Mouse (Mus musculus) intestine, embryonic 15.5 days (tissue): ENCODE measurements around the gene Stk16. TPM values are rescaled to one million over a fixed set of nuclear protein-coding genes. Genes with fewer than 3 reads are reported as not detected.

Experiments used
- ATAC-seq: fragments of 200-750 bp; cut with Nextera tagmentation; 2 replicates; pipeline ENCODE4 v1.8.0; 2017; ENCODE audit warnings: moderate TSS enrichment, moderate library complexity
- H3K27ac ChIP-seq: fragments of 300-500 bp; sonication (generic); 2 replicates; pipeline ENCODE4 v1.5.1; 2015; ENCODE audit warnings: mild to moderate bottlenecking, inconsistent platforms
- H3K27me3 ChIP-seq: fragments of 300-500 bp; sonication (generic); replicated peaks from 2 replicates; pipeline ENCODE4 v1.6.1; 2015; ENCODE audit warnings: inconsistent platforms
- H3K36me3 ChIP-seq: fragments of 300-500 bp; sonication (generic); 2 replicates; pipeline ENCODE4 v1.6.1; 2015; ENCODE audit warnings: inconsistent platforms
- H3K4me1 ChIP-seq: fragments of 300-500 bp; sonication (generic); replicated peaks from 2 replicates; pipeline ENCODE4 v1.6.1; 2015; ENCODE audit warnings: inconsistent platforms
- H3K4me2 ChIP-seq: fragments of 300-500 bp; sonication (generic); replicated peaks from 2 replicates; pipeline ENCODE4 v1.6.1; 2015; ENCODE audit warnings: mild to moderate bottlenecking, inconsistent platforms
- H3K4me3 ChIP-seq: fragments of 300-500 bp; sonication (generic); replicated peaks from 2 replicates; pipeline ENCODE4 v1.5.1; 2015; ENCODE audit warnings: inconsistent platforms
- H3K9ac ChIP-seq: fragments of 300-500 bp; sonication (generic); 2 replicates; pipeline ENCODE4 v1.6.1; 2015; ENCODE audit warnings: inconsistent platforms
- H3K9me3 ChIP-seq: fragments of 300-500 bp; sonication (generic); 2 replicates; pipeline ENCODE4 v1.6.1; 2016; ENCODE audit warnings: inconsistent platforms
- WGBS: fragments of 180-500 bp; shearing (Covaris S2); methylation state at CpG from one replicate; pipeline ENCODE4 v1.1.7; 2015; 5-methylcytosine and 5-hydroxymethylcytosine counted together
- polyA plus RNA-seq: library from polyadenylated mRNA; unstranded; fragments of >200 nt; fragmentation: Nextera tagmentation; extraction: Ambion mirVana; gene quantifications from 2 replicates; pipeline ENCODE4 v1.2.1, GENCODE M21; 2015

The Stk16 gene
- polyA plus RNA-seq, 1 experiment from 2014 or later = 110 TPM

DNA sequence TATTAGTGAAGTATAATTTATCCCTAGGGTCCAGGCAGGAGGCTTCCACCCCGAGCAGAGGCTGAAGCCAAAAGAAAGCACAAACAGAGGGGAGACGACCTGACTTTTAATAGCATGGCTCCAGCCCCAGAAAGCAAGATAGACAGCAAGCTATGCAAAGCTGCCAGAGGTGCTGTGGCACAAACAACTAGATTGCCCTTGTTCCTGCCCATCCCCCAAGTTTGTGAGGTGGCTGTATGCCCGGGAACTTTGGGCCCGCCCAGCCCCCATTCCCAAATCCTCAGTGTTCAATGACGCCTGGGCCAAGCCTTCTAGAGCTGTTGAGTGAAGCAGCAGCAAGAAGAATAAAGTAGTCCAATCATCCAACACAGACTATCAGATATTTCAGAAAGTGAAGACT, 4.2 kb downstream of the Stk16 start:
- no peak overlapping the region for H3K9ac ChIP-seq
- ATAC-seq = no peak
- H3K9me3 ChIP-seq = no peaks in the 10 kb centered on the region
- peak overlapping the region; percentile 36 for H3K4me2 ChIP-seq
- H3K4me1 ChIP-seq = peaks cover 48% of the 10 kb centered on the region
- peaks cover 13% of the 10 kb centered on the region for H3K27me3 ChIP-seq
- H3K27ac ChIP-seq = peak overlapping the region; percentile 66
- no peak overlapping the region for H3K4me3 ChIP-seq
- peaks cover 12% of the 10 kb centered on the region; the same call in 1 of the 2 replicates for H3K36me3 ChIP-seq
- WGBS = 61% methylated on average over 5 of the region's 5 CpGs

DNA sequence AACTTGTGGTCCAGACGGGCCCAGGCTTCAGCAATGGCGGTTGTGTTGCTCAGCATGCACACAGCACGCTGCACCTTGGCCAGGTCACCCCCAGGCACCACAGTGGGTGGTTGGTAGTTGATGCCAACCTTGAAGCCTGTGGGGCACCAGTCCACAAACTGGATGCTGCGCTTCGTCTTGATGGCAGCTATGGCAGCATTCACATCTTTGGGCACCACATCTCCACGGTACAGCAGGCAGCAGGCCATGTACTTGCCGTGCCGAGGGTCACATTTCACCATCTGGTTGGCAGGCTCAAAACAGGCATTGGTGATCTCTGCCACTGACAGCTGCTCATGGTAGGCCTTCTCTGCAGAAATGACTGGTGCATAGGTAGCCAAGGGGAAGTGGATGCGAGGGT, 5.1 kb downstream of the Stk16 start:
- no peak overlapping the region for H3K4me3 ChIP-seq
- WGBS = 93% methylated on average over 9 of the region's 9 CpGs
- no peak overlapping the region for H3K27ac ChIP-seq
- no peak overlapping the region for H3K9ac ChIP-seq
- peaks cover 12% of the 10 kb centered on the region; the same call in 1 of the 2 replicates for H3K36me3 ChIP-seq
- H3K27me3 ChIP-seq = peaks cover 18% of the 10 kb centered on the region
- H3K4me2 ChIP-seq = no peak overlapping the region
- no peak for ATAC-seq
- H3K4me1 ChIP-seq = peaks cover 44% of the 10 kb centered on the region
- H3K9me3 ChIP-seq = no peaks in the 10 kb centered on the region

DNA sequence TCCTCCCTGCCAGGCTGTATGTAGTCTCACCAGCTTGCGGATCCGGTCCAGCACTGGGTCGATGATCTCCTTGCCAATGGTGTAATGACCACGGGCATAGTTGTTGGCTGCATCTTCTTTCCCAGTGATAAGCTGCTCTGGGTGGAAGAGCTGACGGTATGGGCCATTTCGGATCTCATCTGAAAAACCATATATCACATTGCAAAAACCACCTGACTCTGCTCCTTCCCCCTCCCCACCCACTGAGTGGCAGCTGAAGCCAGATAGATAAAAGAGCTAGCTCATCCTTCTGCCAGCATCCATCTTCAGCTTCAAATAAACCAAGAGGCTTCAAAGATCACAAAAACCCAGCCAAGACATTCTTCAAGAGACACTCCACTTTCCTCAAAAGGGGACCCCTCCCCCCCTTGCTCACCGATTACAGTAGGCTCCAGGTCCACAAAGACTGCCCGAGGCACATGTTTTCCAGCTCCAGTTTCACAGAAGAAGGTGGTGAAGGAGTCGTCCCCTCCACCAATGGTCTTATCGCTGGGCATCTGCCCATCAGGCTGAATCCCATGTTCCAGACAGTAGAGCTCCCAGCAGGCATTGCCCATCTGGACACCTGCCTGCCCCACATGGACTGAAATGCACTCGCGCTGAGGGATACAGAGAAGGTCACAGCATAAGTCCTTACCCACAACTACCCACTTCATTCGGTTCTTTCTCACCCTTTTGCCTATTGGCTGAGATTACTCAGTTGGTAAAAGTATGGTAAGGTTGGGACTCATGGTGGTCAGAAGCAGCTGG, 6.4 kb downstream of the Stk16 start:
- WGBS = 72% methylated on average over 13 of the region's 13 CpGs
- Histone ChIP-seq H3K9me3 (no peaks in the 10 kb centered on the region), H3K9ac (no peak overlapping the region), H3K27ac (no peak overlapping the region), H3K36me3 (peaks cover 12% of the 10 kb centered on the region; the same call in 1 of the 2 replicates), H3K4me1 (peaks cover 38% of the 10 kb centered on the region), H3K27me3 (peaks cover 27% of the 10 kb centered on the region), H3K4me3 (0 out of 2 replicates have a peak overlapping the region, but pooled peaks have one; percentile 54), H3K4me2 (peak overlapping the region; percentile 99)
- no peak for ATAC-seq

DNA sequence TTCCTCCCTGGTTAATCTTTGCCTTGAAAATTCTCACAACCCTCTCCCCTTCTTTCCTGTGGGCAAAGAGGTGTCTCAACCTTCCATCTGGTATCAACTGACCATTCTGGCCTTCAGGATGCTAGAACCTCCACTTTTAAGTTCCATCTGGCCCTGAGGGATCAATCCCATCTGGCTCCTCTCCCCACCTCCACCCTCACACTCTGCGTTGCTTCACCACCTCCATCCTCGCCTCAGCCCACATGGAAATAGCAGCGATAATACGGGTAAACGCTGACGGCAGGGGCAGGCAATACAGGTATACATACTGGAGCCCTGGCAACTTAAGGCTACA, 7.2 kb downstream of the Stk16 start:
- WGBS = 2% methylated on average over 6 of the region's 6 CpGs
- Histone ChIP-seq H3K27me3 (peaks cover 27% of the 10 kb centered on the region), H3K4me1 (peaks cover 31% of the 10 kb centered on the region), H3K9ac (0 out of 2 replicates have a peak overlapping the region, but pooled peaks have one; percentile 8), H3K27ac (no peak overlapping the region), H3K9me3 (no peaks in the 10 kb centered on the region), H3K36me3 (peaks cover 8% of the 10 kb centered on the region; the same call in 1 of the 2 replicates), H3K4me3 (peak overlapping the region; percentile 54), H3K4me2 (peak overlapping the region; percentile 99)
- 0 out of 2 replicates have a peak, but pooled peaks have one; percentile 1 for ATAC-seq

DNA sequence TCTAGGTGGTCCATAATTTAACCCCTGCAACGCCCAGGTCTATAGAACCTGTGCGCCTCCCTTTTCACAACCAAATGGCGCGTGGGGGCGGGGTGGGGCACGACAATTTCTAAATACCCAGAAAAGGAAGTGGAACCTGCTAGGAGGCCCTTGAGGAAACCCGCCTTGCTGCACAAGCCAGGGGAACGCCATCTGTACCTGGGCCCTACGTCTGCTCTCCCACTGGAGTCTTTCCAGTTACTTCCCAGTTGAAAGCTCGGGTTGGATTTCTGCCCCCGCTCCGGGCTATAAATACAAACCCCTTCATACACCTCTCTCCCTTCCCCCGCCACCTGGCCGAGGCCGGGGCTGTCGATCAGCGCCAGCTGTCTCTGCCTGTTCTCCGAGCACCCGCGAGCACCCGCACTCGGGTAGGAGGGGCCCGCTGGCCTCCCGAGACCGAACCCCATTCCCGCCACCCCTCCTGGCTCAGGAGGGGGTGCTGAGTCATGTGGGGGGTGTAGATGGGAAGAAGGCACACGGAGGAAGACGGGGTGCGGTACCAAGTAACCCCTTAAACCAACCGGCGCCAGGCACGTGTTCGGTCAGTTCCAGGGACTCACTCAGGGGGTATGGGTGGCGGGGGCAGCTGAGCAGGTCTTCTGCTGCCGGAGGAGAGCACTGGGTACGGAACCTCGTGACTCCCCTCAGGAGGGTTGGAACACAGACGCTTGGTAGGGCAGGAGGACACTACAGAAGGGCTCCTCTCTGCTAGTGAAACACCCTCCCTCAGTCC, 7.8 kb downstream of the Stk16 start:
- H3K4me3 ChIP-seq = peak overlapping the region; percentile 54
- H3K27ac ChIP-seq = peak overlapping the region; percentile 58
- H3K4me2 ChIP-seq = peak overlapping the region; percentile 99
- H3K36me3 ChIP-seq = peaks cover 6% of the 10 kb centered on the region; the same call in 1 of the 2 replicates
- H3K27me3 ChIP-seq = peaks cover 27% of the 10 kb centered on the region
- no peaks in the 10 kb centered on the region for H3K9me3 ChIP-seq
- WGBS = under 1% methylated on average over 38 of the region's 38 CpGs
- peak overlapping the region; percentile 61 for H3K9ac ChIP-seq
- H3K4me1 ChIP-seq = peaks cover 27% of the 10 kb centered on the region
- peak; percentile 37 for ATAC-seq

DNA sequence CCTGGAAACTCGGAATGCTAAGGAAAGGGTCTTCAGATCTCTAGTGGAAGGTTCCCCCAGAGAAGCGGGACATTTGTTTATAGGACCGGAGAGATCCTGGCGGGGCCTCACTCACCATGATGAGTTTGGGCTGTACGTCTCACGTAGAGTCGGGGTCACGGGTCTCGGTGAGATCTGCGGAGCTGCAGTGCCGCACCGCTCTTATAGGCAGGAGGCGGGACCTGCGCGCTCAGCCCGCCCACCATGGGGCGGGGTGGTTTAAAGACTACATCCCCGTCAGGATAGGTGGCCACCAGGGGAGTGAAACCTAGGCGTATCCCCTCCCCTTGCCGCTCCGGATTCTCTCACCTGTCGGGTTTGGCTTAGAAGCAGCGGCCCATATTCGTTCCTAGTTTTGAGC, 8.4 kb downstream of the Stk16 start:
- under 1% methylated on average over 24 of the region's 24 CpGs for WGBS
- Histone ChIP-seq H3K27me3 (peaks cover 27% of the 10 kb centered on the region), H3K4me2 (peak overlapping the region; percentile 99), H3K9me3 (no peaks in the 10 kb centered on the region), H3K4me1 (peaks cover 21% of the 10 kb centered on the region), H3K27ac (peak overlapping the region; percentile 58; the same call in 1 of the 2 replicates), H3K36me3 (peaks cover 6% of the 10 kb centered on the region; the same call in 1 of the 2 replicates), H3K9ac (peak overlapping the region; percentile 61), H3K4me3 (peak overlapping the region; percentile 54)
- ATAC-seq = peak; percentile 92

DNA sequence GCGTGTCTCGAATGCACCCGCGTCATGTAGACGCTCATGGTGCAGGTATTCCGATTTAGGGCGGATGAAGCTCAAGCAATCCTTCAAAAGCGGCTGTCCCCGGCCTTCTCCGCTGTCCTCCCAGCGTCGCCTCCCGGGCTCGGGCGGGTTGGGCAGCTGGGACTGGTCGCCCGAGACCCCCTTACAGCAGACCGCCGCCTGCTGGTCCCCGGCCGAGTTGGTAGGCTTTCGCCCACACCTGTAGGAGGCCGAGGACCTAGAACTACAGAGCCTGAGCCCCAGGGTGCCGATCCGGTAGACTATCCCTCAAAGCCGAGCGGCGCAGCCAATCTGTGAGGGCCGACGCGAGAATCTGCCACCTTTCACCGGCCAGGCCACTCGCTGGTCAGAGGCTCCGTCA, 8.9 kb downstream of the Stk16 start, which contains the start of gene Tuba4a:
Gene Tuba4a, minus strand, starts transcription at position 335 of the 400 bp plus-strand sequence.
- WGBS = under 1% methylated on average over 34 of the region's 34 CpGs
- H3K4me2 ChIP-seq = peak within 1 kb of the TSS; percentile 99
- H3K4me1 ChIP-seq = peaks cover 21% of the 10 kb centered on the region
- H3K27me3 ChIP-seq = peaks cover 27% of the 10 kb centered on the region
- H3K9me3 ChIP-seq = no peaks in the 10 kb centered on the region
- peak within 1 kb of the TSS; percentile 54 for H3K4me3 ChIP-seq
- peak; percentile 46 for ATAC-seq
- H3K36me3 ChIP-seq = peaks cover 6% of the 10 kb centered on the region; the same call in 1 of the 2 replicates
- peak within 1 kb of the TSS; percentile 58; the same call in 1 of the 2 replicates for H3K27ac ChIP-seq
- H3K9ac ChIP-seq = peak within 1 kb of the TSS; percentile 61

DNA sequence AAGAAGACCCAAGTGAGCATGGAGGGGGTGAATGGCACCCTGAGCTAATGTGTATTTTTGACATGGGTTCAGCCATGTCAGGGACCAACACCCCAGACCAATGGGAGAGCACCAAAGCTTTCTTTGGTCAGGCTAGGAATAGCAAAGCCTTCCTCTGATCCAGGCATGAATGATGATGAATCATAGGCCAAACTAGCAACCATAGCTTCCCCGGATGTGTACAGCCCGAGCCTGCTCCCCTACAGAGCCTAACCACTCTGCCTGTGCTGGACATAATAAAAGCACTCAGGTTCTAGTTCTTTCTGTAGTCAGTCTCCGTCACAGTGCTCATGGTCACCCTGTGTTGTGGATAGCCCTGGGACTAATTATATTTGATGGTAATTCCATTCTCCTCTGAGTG, 10.9 kb downstream of the Stk16 start:
- Histone ChIP-seq H3K9ac (no peak overlapping the region), H3K9me3 (no peaks in the 10 kb centered on the region), H3K27ac (no peak overlapping the region), H3K27me3 (peaks cover 27% of the 10 kb centered on the region), H3K4me3 (no peak overlapping the region), H3K36me3 (no peaks in the 10 kb centered on the region), H3K4me2 (no peak overlapping the region), H3K4me1 (peaks cover 16% of the 10 kb centered on the region)
- WGBS = 78% methylated on average over 3 of the region's 3 CpGs
- ATAC-seq = no peak

DNA sequence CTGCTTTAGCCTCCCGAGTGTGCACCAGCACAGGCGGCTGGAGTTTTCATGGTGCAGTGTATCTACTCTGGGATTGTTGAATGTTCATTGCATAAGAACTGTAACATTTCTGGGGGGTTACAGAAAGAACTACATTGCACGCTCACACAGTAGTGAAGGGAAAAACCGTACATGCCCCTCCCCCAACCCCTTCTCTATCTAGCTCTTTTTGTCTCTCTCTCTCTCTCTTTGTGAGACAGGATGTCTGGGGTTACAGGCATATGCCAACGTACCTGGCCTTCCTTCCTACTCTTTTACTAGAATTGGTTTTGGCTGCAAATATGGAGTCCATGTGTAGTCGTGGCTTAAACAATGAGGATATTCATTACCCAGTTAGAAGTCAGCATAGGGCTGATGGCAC, 12.3 kb downstream of the Stk16 start:
- H3K4me1 ChIP-seq = peaks cover 14% of the 10 kb centered on the region
- no peak overlapping the region for H3K4me3 ChIP-seq
- 80% methylated on average over 6 of the region's 6 CpGs for WGBS
- no peak for ATAC-seq
- H3K36me3 ChIP-seq = no peaks in the 10 kb centered on the region
- H3K9ac ChIP-seq = no peak overlapping the region
- peaks cover 27% of the 10 kb centered on the region for H3K27me3 ChIP-seq
- H3K9me3 ChIP-seq = no peaks in the 10 kb centered on the region
- no peak overlapping the region for H3K27ac ChIP-seq
- no peak overlapping the region for H3K4me2 ChIP-seq

DNA sequence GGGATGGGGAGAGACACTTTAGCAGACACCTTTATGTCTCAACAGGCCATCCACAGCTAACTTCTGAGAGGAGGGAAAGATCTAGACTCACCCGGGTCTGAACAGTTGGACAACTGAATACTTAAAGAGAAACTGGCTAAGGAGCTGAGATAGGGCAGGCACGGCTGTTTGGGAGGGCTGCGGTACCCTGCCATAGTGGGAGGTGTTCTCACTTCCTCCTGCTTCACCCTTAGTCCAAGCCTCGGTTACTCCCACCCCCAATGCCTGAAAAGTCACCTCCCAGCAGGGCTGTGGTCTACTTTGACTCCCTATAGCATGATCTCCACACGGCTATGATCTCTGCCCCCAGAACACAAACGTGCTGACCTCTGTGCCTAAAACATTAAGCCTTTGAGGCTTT, 12.9 kb downstream of the Stk16 start:
- peaks cover 25% of the 10 kb centered on the region for H3K27me3 ChIP-seq
- H3K4me3 ChIP-seq = no peak overlapping the region
- H3K9ac ChIP-seq = no peak overlapping the region
- H3K27ac ChIP-seq = no peak overlapping the region
- no peak overlapping the region for H3K4me2 ChIP-seq
- peaks cover 9% of the 10 kb centered on the region for H3K4me1 ChIP-seq
- ATAC-seq = no peak
- H3K9me3 ChIP-seq = no peaks in the 10 kb centered on the region
- WGBS = 65% methylated on average over 6 of the region's 6 CpGs
- no peaks in the 10 kb centered on the region for H3K36me3 ChIP-seq

DNA sequence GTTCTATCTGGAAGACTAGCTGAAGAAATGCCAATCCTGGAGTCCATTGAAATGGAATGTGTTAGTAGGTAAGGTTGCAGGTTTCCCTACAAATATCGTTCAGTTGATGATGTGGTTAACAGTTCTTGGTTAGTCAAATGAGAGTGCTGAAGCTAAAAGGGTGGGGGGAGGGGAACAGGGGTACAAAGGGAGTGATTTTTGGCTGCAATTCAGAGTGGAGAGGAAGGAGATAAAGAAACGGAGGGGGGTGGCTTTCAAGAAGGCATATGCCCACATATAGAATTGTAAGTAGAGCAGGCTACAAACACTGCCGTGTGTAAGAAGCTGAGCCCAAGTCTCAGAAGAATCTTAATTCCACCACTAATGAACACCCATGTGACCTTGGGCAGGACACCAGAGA, 14.8 kb downstream of the Stk16 start:
- ATAC-seq = no peak
- H3K4me3 ChIP-seq = no peak overlapping the region
- no peaks in the 10 kb centered on the region for H3K9me3 ChIP-seq
- no peak overlapping the region for H3K27ac ChIP-seq
- H3K36me3 ChIP-seq = no peaks in the 10 kb centered on the region
- H3K9ac ChIP-seq = no peak overlapping the region
- H3K27me3 ChIP-seq = peaks cover 11% of the 10 kb centered on the region
- H3K4me1 ChIP-seq = no peaks in the 10 kb centered on the region
- H3K4me2 ChIP-seq = no peak overlapping the region
- 68% methylated on average over 3 of the region's 3 CpGs for WGBS

DNA sequence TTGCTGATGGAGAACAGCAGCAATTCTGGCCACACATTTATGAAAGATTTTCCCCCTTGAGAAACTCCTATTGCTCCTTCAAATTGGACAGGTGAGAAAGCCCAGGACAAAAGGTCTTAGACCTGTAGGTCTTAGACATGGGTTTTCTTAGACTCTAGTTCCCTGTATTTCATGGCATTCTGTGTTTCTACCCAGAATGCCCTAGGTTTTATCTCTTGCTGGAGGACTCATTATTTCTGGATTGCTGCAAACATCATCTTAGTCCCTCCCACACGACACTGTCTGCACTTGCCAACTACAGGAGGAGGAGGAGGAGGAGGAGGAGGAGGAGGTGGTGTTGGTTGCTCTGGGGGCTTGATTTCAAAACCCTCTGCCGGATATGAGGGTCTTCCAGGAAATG, 15.5 kb downstream of the Stk16 start:
- Histone ChIP-seq H3K27me3 (0 out of 2 replicates have a peak, but pooled peaks cover 6% of the 10 kb centered on the region), H3K9ac (no peak overlapping the region), H3K4me2 (no peak overlapping the region), H3K36me3 (no peaks in the 10 kb centered on the region), H3K4me1 (no peaks in the 10 kb centered on the region), H3K4me3 (no peak overlapping the region), H3K27ac (no peak overlapping the region), H3K9me3 (no peaks in the 10 kb centered on the region)
- ATAC-seq = no peak
- 59% methylated on average over 2 of the region's 2 CpGs for WGBS
